Mouse (Mus musculus): ENCODE data around the gene Mrpl53.

Gene Mrpl53

GRCm38 (mm10) chr6:83122961-83123360, 14.1 kb downstream of the Mrpl53 start:
- no peak for DNase-seq

- peak; percentile 93 for DNase-seq
Measured at GRCm38 (mm10) chr6:83124851-83125312, 16.0 kb downstream of the Mrpl53 start.

GRCm38 (mm10) chr6:83125331-83125730, 16.5 kb downstream of the Mrpl53 start, which contains the start of gene Ino80b:
Gene Ino80b (minus strand): TSS chr6:83125431.
- no peak for DNase-seq

- DNase-seq: no peak
Measured at GRCm38 (mm10) chr6:83127419-83127818, 18.6 kb downstream of the Mrpl53 start.

GRCm38 (mm10) chr6:83131469-83132034, 22.7 kb downstream of the Mrpl53 start:
- peak; percentile 88 for DNase-seq

- DNase-seq: peak; percentile 35
Measured at GRCm38 (mm10) chr6:83132176-83132919, 23.5 kb downstream of the Mrpl53 start.

- DNase-seq: peak; percentile 51
Measured at GRCm38 (mm10) chr6:83134226-83134625, 25.4 kb downstream of the Mrpl53 start.

GRCm38 (mm10) chr6:83134951-83135513, 26.2 kb downstream of the Mrpl53 start, which contains the start of gene Rtkn:
Gene Rtkn (plus strand): TSS chr6:83135463.
- DNase-seq: peak; percentile 77

GRCm38 (mm10) chr6:83135571-83136161, 26.8 kb downstream of the Mrpl53 start:
- DNase-seq: peak; percentile 80

GRCm38 (mm10) chr6:83136291-83136880, 27.5 kb downstream of the Mrpl53 start:
- DNase-seq: no peak

- peak; percentile 70 for DNase-seq
Measured at GRCm38 (mm10) chr6:83136881-83137575, 28.2 kb downstream of the Mrpl53 start.

- DNase-seq: peak; percentile 89
Measured at GRCm38 (mm10) chr6:83137576-83137950, 28.7 kb downstream of the Mrpl53 start.

- DNase-seq: peak; percentile 36
Measured at GRCm38 (mm10) chr6:83138056-83138455, 29.2 kb downstream of the Mrpl53 start.

GRCm38 (mm10) chr6:83140044-83140443, 31.2 kb downstream of the Mrpl53 start:
- DNase-seq: no peak

- no peak for DNase-seq
Measured at GRCm38 (mm10) chr6:83141636-83142035, 32.8 kb downstream of the Mrpl53 start.

GRCm38 (mm10) chr6:83142211-83142731, 33.4 kb downstream of the Mrpl53 start:
- DNase-seq: no peak

- DNase-seq: no peak
Measured at GRCm38 (mm10) chr6:83142886-83143285, 34.0 kb downstream of the Mrpl53 start.

GRCm38 (mm10) chr6:83145209-83145608, 36.4 kb downstream of the Mrpl53 start:
- no peak for DNase-seq

GRCm38 (mm10) chr6:83145805-83146204, 37.0 kb downstream of the Mrpl53 start:
- DNase-seq: no peak

GRCm38 (mm10) chr6:83147280-83147679, 38.4 kb downstream of the Mrpl53 start:
- no peak for DNase-seq

GRCm38 (mm10) chr6:83151721-83152120, 42.9 kb downstream of the Mrpl53 start:
- no peak for DNase-seq

- DNase-seq: no peak
Measured at GRCm38 (mm10) chr6:83153038-83153437, 44.2 kb downstream of the Mrpl53 start.

All from kidney, adult 11 months (tissue).